Mouse (Mus musculus): ENCODE results near the gene Sgta. TPM values are rescaled to one million over a fixed set of nuclear protein-coding genes. Genes with fewer than 3 reads are reported as not detected.
"Not testable (repeated sequence)": the region's sequence is repeated elsewhere in the genome, so short reads cannot be mapped to it uniquely, and the experiment has no call there.

Sgta gene
- total RNA-seq, 4 experiments from 2014 or later: 165 to 176 (median 169) TPM

DNA sequence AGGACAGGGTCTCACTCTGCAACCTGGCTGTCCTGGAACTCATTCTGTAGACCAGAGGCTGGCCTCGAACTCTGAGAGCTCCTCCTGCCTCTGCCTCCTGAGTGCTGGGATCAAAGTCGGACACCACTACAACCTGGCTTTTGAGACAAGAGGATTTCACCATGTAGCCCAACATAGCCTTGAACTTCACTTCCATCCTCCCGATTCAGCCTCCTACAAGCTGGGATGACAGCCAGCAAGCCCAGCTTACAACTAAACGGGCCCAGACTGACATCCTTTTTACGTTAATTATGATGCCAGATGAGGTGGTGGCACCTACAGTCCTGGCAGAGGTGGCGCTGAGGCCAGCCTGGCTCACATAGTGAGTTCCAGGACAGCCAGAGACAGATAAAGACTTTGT, 1.1 kb downstream of the Sgta start:
- no peak for DNase-seq (ENCODE audit: low spot score in 2 of 2)

DNA sequence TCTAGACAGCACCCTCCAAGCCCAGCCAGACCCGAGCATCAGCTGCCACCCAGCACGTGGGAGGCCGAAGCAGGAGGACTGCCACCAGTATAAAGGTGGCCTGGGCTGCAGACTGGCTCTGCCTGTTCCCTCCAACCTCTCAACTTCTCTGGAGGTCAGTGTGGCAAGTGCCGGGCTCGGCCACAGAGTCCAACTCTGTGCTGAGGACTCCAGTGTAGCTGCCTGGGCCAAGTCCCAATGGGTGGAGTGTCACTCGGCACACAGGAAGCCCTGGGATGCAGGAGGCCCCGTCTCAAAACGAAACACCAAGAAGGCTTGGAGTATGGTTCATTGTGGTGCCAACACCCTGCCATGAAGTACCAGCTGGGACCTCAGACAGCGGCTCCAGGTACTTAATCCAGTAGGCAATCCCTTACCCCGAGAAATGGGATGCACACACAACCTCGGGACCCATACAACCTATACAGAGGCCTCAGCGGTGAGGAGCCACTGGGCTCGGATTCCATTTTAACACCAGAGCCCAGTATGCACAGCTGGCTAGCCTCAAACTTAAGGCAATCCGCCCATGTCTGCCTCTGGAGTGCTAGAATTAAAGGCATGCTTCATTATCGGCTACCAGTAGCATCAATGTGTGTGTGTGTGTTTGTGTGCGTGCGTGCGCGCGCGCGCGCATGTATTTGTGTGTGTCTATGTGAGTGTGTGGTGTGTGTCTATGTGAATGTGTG, 2.4 kb downstream of the Sgta start:
- DNase-seq (ENCODE audit: low spot score in 2 of 2): no peak

GRCm38 (mm10) chr10:81055802-81056340, 4.1 kb downstream of the Sgta start:
- DNase-seq (ENCODE audit: low spot score in 2 of 2): not testable (repeated sequence)

DNA sequence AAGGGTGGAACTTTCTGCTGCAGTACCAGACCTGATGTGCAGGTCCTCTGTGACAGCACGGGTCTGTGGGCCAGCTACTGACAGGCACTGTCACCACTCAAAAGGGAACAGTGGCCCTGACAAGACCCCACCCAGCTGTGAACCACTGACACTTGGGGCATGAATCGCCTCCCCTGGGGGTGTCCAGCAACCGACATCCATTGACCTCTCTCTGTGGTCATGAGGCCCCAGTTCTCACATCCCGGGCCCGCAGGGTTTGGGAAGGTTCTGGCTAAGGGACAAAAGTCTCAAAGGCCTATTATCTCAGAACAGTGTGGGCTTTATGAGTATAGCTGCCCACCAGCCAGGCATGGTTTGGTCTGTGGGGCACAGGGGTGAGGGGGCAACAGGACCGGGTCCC, 4.8 kb downstream of the Sgta start:
- DNase-seq (ENCODE audit: low spot score in 2 of 2): no peak

GRCm38 (mm10) chr10:81052577-81052976, 7.4 kb downstream of the Sgta start:
- no peak for DNase-seq (ENCODE audit: low spot score in 2 of 2)

- no peak for DNase-seq (ENCODE audit: low spot score in 2 of 2)
These were observed 8.8 kb downstream of the Sgta start for GRCm38 (mm10) chr10:81051133-81051532.

- DNase-seq (ENCODE audit: low spot score in 2 of 2): no peak
These were observed 9.3 kb downstream of the Sgta start for GRCm38 (mm10) chr10:81050645-81051044.

DNA sequence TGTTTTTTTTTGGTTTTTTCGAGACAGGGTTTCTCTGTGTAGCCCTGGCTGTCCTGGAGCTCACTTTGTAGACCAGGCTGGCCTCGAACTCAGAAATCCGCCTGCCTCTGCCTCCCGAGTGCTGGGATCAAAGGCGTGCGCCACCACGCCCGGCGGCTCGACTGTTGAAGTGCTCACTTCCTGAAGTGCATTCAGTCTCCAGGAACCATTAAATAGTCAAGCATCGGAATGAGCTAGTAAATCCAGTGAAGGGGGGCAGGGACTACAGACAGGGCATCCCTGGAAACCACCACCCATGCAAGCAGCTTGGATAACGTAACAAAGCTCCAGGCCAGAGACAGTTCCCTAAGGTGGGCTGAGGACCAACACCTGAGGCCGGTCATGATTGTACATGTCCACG, 14.7 kb downstream of the Sgta start:
- not testable (repeated sequence) for DNase-seq (ENCODE audit: low spot score in 2 of 2)

GRCm38 (mm10) chr10:81041458-81042175, 18.4 kb downstream of the Sgta start:
- peak in 1 of 2 experiments; percentile 72 for DNase-seq (ENCODE audit: low spot score in 2 of 2)

- DNase-seq (ENCODE audit: low spot score in 2 of 2): peak; percentile 97 to 100
These were observed 22.9 kb downstream of the Sgta start, which contains the start of gene Slc39a3 for GRCm38 (mm10) chr10:81036988-81037580. Gene Slc39a3, minus strand, starts transcription at chr10:81037426.

GRCm38 (mm10) chr10:81036251-81036650, 23.7 kb downstream of the Sgta start:
- no peak for DNase-seq (ENCODE audit: low spot score in 2 of 2)

DNA sequence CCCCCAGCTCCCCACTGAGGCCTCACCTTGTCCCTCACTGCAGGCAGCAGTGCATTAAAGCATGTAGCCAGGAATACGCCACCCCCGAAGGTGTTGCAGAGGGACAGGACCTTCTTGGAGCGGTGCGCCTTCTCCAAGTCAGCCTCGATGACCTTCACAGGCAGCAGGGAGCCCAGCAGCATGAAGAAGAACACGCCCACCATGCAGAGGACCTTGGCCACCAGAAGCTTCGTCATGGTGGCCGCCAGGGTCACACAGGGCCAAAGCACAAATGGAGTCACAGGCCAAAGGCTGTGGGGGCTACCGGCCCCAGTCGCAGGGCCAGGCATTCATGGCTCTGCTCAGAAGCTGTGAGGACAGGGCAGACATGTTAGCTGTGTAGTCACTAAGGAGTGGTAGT, 26.4 kb downstream of the Sgta start:
- no peak for DNase-seq (ENCODE audit: low spot score in 2 of 2)

- no peak for DNase-seq (ENCODE audit: low spot score in 2 of 2)
These were observed 30.9 kb downstream of the Sgta start for GRCm38 (mm10) chr10:81029031-81029430.

GRCm38 (mm10) chr10:81028219-81028618, 31.8 kb downstream of the Sgta start:
- DNase-seq (ENCODE audit: low spot score in 2 of 2): no peak

- DNase-seq (ENCODE audit: low spot score in 2 of 2): no peak
These were observed 32.6 kb downstream of the Sgta start for GRCm38 (mm10) chr10:81027331-81027730.

DNA sequence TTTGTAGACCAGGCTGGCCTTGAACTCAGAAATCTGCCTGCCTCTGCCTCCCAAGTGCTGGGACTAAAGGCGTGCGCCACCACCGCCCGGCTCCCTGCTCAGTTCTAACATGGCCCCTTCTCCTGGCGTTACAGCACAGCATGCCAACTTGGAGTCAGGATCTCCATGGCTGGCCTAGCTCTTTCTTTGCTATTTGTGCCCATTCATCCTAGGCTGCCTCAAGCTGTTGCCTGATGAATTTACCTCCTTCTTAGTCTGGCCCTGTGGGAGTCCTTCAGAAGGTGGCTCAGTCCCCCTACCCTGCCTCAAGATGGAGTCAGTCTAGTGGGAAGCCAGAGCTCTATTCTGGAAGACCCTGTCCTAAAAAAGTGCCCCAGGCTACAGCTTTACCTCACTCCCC, 33.1 kb downstream of the Sgta start:
- no peak for DNase-seq (ENCODE audit: low spot score in 2 of 2)

- DNase-seq (ENCODE audit: low spot score in 2 of 2): no peak
These were observed 34.2 kb downstream of the Sgta start, which contains the start of gene Diras1 for GRCm38 (mm10) chr10:81025639-81026275. Gene Diras1, minus strand, starts transcription at chr10:81025662.

DNA sequence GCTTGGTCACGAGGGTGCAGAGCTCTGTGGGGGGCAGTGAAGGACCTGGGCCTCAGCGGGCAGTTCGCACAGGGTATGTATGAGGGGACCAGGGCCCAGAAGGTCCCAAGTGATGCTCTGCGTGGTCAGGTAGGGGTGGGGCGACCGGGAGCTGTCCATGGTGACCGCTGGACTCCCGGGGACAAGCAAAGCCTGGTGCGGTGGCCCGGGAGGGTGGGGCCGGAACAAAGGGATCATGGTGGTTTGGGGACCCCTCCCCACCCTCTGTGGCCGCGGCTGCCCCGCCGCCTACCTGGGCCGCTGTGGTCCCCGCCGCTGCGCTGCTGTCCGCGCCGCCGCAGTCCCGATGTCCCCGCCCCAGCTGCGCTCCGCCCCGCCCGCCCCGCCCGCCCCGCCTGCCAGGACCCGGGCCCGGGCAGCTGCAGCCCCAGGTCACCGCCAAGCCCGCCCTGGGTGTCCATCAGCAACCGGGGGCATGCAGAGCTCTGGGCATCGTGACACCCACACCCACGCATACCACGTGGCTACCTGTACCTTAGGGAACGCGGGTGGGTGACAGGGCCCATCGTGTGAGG, 34.8 kb downstream of the Sgta start:
- DNase-seq (ENCODE audit: low spot score in 2 of 2): no peak

DNA sequence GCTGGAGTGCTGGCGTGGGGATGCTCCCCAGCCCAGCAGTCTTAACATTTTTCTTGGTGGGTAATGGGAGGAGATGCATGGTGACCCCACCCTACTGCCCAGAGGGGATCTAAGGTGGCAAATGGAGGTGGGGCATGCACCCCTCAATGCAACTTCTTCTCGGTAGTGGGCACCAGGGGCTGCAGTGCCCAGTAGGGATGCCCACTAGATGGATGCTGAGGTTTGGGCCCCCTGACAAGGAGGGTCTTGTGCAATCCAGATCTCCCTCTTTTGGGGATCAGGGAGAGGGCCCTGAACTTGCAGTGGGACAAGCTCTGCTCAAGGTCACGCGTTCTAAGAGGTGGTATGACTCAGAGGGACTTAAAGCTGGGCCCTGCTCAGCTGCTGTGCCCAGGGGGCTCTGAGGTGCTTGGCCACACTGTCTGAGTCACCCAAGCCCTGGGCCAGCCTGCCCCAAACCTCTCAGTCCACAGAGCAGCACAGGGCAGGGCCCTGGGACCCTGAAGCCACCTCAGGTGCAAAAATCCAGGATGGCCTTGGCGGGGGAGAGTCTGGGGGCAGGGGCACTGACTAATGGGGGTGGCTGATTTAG, 35.5 kb downstream of the Sgta start:
- no peak for DNase-seq (ENCODE audit: low spot score in 2 of 2)

DNA sequence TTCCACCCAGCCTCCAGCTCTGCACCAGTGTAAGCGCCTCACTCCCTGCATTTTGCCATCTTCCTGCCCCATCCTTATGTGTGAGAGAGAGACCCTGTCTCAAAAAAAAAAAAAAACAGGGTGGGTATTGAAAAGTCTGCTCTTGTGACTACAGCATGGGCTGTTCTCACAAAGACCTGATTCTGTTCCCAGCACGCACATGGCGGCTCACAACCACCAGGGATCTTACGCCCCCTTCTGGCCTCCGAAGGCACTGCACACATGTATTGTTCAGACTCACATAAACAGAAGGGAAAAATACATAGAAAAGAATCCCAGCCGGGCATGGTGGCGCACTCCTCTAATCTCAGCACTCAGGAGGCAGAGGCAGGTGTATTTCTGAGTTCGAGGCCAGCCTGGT, 37.2 kb downstream of the Sgta start:
- no peak for DNase-seq (ENCODE audit: low spot score in 2 of 2)
